Mouse (Mus musculus): ENCODE measurements around the gene Gm8300. TPM values are rescaled to one million over a fixed set of nuclear protein-coding genes. Genes with fewer than 3 reads are reported as not detected.
"Not testable (repeated sequence)": the region's sequence is repeated elsewhere in the genome, so short reads cannot be mapped to it uniquely, and the experiment has no call there.

The Gm8300 gene
- polyA plus RNA-seq, 1 experiment from 2014 or later, result not detected

- H3K27me3 ChIP-seq (replicated peaks); ATAC-seq (ENCODE audit: insufficient read depth, low FRiP score, low read depth); H3K27ac ChIP-seq; H3K4me3 ChIP-seq (replicated peaks); H3K4me1 ChIP-seq; H3K9ac ChIP-seq; H3K9me3 ChIP-seq; H3K36me3 ChIP-seq; H3K4me2 ChIP-seq: not testable (repeated sequence)
- 85% methylated on average over 4 of the region's 4 CpGs for WGBS
Observed at GRCm38 (mm10) chr12:87550628-87551027, 36.5 kb downstream of the Gm8300 start.

Other genes starting within 250 kb of the Gm8300 start
- gene Vipas39, start 248.1 kb upstream of the Gm8300 start, polyA plus RNA-seq (2015; fragmentation: Nextera tagmentation; extraction: Ambion mirVana), result 35.6 TPM in 2 replicates
- gene Ahsa1, start 247.8 kb upstream of the Gm8300 start, polyA plus RNA-seq (2015; fragmentation: Nextera tagmentation; extraction: Ambion mirVana), result 206 and 228 TPM in 2 replicates
- 0.44 and 0.54 TPM in 2 replicates for gene Ism2, start 214.6 kb upstream of the Gm8300 start, polyA plus RNA-seq (2015; fragmentation: Nextera tagmentation; extraction: Ambion mirVana)
- 98.8 and 99.1 TPM in 2 replicates for gene Sptlc2, start 126.0 kb upstream of the Gm8300 start, polyA plus RNA-seq (2015; fragmentation: Nextera tagmentation; extraction: Ambion mirVana)
- gene Slirp, start 70.4 kb upstream of the Gm8300 start, polyA plus RNA-seq (2015; fragmentation: Nextera tagmentation; extraction: Ambion mirVana), result 287 and 303 TPM in 2 replicates
- gene Alkbh1, start 70.3 kb upstream of the Gm8300 start, polyA plus RNA-seq (2015; fragmentation: Nextera tagmentation; extraction: Ambion mirVana), result 57.8 and 58.2 TPM in 2 replicates
- gene Snw1, start 42.0 kb upstream of the Gm8300 start, polyA plus RNA-seq (2015; fragmentation: Nextera tagmentation; extraction: Ambion mirVana), result 112 and 113 TPM in 2 replicates
- gene Gm5788, start 19.6 kb upstream of the Gm8300 start, polyA plus RNA-seq (2015; fragmentation: Nextera tagmentation; extraction: Ambion mirVana), result not detected in 2 replicates
- not detected in 2 replicates for gene Oog1, start 88.4 kb downstream of the Gm8300 start, polyA plus RNA-seq (2015; fragmentation: Nextera tagmentation; extraction: Ambion mirVana)
- not detected in 2 replicates for gene Gm4027, start 104.6 kb downstream of the Gm8300 start, polyA plus RNA-seq (2015; fragmentation: Nextera tagmentation; extraction: Ambion mirVana)
- not detected in 2 replicates for gene Gm16381, start 130.3 kb downstream of the Gm8300 start, polyA plus RNA-seq (2015; fragmentation: Nextera tagmentation; extraction: Ambion mirVana)